Mouse (Mus musculus) left cerebral cortex, adult 9 months (tissue): ENCODE results near the gene Dner.

Source experiments
- DNase-seq, 2 experiments: peaks; one replicate each; pipeline ENCODE4 v3.0.0; 2022; ENCODE audit warnings: low spot score in 2 of 2

Gene Dner

DNA sequence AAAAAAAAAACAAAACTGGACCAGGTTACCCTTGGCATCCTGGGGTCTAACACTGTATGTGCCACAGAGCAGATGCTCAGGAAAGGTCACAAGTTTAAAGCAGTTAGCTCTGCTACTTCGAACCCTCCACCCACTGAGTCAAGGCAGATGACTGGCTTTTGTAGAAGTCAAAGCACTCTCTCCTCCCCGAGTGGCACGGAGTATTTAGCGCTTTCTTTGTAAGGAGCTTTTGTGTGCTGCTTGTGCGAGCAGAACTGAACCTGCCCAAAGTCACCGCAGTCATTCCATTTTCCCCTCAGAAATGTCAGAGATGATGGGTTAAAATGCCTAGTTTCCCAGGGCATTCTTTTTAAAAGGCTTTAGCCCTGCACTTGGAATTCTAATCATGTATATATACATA lies 59.1 kb downstream of the Dner start:
- DNase-seq = no peak

DNA sequence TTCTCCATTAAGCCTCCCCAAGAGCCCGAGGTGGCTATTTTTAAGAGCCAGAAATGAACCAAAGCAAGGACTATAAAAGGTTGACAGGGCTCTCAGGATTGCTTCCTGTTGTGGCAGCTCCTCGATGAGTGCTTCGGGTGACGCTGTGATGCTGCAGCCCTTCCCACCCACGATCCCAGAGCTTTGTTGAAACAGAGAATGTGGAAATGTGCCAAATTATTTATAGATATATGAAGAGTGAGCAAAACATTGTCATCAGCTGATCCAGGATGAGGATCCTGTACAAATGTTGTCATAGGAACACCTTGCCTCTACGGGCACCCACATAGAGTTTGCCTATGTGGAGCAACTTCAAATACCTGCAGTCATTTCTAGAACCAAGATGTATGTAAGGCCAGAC lies 67.8 kb downstream of the Dner start:
- no peak for DNase-seq

DNA sequence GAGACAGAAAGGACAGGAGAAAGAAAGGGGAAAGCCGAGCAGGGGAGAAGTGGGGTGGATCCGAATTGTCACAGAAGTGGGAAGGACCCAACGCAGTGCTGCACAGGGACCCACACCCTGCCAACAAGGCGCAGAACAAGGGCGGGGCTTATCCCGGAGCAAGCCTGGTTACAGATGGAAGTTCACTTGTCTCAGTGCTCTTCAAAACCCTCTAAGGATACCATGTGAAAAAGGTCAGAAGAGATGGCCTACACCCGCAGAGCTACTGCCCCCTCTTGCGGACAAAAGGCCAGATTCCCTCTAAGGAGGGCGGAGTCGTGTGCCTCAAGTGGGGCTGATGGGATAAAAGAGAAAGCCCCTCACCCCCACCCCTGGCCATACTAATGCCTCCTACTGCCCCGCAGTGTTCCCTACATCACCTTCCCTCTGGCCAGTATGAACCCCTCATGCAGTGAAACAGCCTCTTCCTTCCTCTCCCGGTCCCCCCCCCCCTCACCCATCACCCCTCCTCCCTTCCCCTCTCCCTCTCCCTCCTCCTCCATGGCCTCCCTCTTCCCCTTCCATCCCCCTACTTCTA lies 73.0 kb downstream of the Dner start:
- DNase-seq = no peak

DNA sequence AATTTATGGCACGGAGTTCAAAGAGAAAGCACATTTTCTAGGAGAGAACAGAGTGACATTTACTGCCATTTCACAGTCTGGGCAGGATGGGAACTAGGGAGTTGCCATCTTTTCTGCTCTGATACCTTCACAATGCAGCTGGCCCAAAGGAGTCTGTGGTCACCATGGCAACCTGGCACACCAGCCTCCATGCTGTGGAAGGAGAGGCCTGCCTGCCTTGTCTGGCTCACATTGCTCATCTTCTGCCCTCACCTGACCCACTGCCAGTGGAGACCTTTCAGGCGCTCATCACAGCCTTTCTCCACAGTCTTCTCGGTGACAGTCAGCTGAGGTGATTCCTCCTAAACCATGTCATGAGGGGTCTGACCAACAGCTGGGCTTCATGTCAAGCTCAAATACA lies 74.7 kb downstream of the Dner start:
- peak in 1 of 2 experiments; percentile 75 for DNase-seq

DNA sequence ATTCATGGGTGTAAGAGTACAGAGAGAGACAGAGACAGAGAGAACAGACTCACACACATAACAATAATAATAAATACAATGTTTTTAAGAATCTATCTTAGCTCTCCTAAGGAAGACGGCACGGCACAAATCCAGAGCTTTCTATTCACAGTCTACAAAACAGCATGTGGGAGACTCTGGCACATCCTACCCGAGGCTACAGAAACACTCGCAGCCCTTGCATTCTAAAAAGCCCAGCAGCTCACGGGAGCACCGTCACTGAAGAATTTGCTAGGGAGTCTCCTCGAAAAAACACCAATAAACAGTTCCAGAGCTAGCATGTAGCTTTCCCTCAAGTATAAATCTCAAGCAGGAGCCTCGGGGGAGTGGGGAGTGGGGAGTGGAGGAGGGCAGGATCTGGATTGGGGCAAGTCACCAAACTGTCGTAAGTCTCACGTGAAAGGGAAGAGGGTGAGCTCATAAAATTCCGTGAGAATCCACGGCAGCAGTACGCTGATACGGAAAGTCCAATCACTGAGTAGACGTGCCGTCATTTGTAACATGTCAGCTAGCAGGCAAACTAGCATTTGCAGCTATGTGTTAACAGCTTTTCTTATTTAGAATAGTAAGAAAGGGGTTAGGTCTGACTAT lies 76.8 kb downstream of the Dner start:
- peak in 1 of 2 experiments; percentile 79 for DNase-seq

DNA sequence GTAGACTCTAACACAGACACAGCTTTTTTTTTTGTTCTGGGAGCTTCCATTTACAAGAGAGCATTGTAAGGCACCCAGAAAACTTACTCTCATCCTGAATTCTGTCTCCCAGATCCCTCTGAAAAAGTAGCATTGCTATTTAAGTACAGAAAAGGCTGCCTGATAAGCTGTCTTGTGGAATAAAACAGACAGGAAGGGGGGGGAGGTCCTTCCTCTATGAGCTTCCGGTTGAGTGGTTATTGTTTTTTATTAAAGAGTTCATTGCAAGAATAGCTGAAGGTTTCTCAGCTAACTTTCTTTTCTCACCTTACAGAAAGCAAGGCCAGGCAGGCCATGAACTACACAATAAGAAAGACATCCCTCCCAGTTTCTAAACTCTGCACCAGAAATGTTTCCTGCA lies 77.9 kb downstream of the Dner start:
- no peak for DNase-seq

DNA sequence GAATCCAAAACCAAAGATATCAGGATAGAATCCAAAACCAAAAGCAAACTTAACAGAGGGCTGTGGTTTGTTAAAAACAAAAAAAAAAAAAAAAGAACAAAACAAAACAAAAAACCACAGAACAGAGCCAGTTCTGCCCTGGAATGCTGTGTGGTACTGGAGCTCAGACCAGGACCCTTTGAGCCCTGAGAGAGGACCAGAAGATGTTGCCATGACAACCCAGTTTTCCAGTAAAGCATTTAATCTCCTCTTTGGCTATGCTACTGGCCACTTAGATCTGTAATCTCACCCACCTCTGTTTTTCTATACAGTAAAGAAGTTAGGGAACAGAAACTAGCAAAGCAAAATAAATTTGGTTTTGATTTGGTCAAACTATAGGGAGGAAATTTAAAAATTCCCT lies 79.9 kb downstream of the Dner start:
- no peak for DNase-seq

DNA sequence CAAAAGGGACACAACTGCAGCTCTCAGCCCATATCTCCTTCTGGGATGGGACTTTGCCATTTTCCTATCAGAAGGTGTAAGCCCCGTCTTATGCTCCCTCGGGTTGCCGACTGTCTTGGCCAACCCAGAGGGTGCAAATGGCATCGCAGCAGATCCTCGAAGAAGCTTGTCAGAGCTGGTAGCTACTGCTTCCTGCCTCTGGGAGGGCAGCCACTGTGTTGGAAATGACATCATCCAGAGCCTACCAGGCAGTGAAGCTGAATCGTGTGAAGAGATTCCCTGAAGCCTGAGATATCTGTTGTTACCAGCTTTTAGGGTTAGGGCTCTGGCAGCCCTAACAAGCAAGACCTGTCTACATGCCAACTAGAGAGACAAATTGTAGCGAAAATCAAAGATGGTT lies 81.4 kb downstream of the Dner start:
- DNase-seq = no peak

DNA sequence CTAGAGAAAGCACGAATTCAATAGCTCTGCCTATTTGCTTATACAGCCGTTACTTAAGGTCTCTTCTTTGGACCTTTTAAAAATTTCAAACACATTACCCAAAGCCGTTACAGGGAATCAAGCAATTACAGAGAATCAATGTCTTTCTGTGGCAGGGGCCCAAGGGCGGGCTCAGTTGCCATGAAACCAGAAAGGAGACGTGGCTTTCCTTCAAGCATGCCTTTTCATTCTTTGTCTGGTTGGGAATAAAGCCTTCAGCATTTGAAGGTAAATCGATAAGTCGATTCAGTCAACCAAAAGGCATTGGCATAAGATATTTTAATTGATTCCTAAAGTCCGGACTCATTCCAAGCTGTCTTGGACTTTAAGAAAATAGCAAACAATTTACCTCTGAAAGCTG lies 82.9 kb downstream of the Dner start:
- no peak for DNase-seq

DNA sequence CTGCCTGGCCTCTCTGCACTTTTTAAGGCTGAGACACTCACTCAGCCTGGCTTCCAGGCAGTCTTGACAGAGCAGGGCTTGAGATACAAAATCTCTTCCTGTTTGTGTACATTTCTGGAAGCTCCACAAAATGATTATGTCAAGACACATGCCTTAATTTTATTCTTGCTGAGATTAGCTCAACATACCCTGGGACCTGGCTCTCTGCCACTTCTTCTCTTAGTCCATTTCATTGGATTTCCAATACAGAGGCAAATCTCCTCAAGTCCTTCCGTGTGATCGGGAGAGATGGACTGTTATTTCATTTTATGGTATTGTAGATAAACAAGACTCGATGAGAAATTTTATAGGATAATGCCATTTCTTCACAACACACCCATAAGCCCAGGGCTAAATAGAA lies 84.7 kb downstream of the Dner start:
- DNase-seq = no peak

DNA sequence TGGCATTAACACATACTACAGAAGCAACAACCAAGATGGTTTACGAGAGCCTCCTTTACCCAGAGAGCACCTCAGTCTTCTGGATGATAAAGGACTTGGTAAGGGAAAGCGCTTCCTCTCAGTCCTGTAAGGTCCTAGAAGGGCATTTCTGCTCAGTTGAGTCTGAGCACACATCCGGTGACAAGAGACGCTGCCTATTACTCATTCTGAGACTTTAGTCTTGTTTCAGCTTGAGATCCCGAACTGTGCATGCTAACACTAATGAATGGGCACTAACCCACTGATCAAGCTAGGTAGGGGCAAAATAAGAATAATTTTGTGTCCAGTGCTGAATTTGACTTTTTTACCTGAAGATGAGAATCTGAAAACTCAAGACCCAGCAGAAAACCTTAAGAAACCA lies 97.0 kb downstream of the Dner start:
- no peak for DNase-seq

DNA sequence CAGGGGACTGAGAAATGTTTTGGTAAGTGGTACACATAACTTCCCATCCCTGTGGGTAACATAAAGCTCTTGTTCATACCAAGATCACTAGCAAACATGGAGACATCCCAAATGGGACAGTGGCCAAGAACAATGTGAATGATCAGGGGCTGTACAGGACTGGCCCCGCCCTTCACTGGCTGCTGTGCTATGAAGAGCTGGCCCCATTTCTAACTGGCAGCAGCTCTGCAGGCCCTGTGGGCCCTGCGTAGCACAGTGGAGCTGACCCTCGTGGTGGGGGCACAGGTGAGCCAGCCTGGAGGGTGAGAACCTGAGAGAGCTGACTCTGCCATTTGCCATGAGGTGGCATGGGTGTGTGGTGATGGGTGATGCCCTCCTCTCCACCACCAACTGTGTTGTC lies 100.0 kb downstream of the Dner start:
- DNase-seq = no peak

DNA sequence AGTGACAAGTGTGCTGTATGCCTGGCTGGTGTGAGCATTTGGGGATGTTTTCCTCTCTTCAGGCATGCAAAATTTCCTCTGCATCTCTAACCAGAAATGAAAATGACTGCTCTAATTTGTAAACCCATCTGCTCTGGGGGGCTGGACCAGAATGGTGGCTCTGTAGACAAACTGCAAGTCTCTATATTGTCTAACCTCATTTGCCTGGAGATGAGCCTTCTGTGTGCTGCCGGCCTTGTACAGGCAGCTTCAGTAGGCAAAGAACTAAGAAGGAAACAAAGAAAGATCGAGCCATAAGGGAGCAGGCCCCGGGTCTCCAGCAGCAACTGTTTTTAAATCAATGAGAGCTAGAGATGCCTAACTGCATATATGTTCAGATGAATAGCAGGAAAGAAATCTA lies 103.6 kb downstream of the Dner start:
- no peak for DNase-seq

DNA sequence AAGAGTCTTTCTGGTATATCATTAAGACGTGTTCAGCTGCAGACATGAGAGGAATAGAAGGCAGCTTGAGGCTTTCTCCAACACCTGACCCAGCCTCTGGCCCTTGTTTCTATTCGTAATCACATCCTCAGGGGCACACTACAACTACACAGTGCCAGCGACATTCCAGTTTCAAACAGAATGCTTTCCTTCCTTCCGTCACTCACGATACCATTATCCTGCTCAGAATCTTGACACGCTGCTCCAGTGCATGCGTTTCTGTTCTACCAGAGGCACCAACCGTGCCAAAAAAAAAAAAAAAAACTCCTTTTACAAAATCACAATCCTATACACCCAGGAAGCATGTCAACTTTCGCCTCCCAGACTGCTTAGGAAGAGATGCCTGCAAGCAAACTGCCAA lies 105.5 kb downstream of the Dner start:
- no peak for DNase-seq

DNA sequence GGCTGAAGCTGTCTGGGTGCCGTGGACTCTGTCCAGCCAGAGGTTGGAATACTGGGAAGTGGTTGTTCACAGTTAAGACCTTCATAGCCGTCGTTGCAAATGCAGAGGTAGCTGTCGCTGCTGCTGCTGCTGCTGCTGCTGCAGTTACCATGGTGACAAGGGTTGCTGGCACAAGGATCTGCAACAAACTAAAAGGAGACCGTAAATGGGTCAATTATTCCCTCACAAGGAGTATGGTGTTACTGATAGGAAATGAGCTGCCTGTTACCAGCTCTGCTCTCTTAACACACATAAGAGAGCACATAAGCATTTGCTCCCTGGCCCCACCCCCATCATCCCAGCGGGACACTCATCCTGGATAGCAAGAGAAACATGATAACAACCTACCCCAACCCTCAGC lies 110.6 kb downstream of the Dner start:
- DNase-seq = no peak

DNA sequence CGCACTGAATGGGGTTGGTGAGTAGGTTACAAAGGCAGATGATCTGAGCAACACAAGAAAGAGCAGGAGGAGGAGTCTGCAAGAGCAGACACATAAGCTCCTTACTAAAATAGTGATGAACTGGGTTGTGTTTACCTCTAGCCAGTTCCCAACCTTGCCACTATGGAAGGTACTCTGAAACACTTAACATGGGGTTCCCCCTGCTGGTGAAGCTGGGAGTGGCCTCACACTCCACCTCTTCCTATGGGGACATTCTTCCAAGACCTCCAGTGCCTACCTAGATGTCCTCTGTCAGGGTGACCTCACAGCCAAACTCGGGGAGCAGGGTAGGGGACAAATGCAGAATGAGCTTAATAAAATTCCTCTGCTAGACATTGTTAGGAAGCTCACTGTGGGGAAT lies 114.2 kb downstream of the Dner start:
- DNase-seq = peak in 1 of 2 experiments; percentile 80

DNA sequence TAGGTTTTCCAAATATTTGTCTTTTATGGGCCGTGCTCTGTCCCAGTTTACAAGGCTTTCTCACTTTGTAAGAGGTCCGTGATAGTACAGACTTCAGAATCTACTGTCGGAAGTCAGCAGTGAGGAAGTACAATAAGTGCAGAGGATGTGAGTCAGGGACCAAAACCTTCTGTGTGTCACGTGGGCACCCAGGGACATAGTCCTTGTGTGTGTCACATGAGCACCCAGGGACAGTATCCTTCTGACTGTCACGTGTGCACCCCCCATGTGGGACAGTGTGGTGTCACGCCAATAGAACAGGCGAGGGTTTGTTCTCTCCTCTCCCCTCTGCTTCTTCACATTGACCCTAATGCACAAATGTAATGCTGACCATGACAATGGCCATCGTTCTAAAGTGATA lies 134.2 kb downstream of the Dner start:
- peak in 1 of 2 experiments; percentile 24 for DNase-seq

DNA sequence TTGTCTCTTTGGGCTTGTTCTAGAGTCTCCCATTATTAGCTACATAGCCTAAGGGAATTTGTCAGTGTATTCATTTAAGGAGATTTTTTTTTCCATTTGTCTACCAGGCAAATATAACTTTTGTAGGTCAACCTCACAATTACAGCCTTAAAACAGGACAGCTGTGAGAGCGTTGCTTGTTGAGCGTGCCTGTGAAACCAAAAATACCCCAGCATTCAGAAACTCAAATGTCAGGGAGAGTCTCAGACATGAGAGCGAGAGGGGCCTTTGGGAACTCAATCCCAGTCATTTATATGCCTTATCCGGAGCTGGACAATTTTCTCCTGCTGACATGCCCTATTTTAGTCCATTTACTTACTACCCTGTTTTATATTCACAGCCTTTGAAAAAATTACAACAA lies 134.6 kb downstream of the Dner start:
- peak in 1 of 2 experiments; percentile 8 for DNase-seq

DNA sequence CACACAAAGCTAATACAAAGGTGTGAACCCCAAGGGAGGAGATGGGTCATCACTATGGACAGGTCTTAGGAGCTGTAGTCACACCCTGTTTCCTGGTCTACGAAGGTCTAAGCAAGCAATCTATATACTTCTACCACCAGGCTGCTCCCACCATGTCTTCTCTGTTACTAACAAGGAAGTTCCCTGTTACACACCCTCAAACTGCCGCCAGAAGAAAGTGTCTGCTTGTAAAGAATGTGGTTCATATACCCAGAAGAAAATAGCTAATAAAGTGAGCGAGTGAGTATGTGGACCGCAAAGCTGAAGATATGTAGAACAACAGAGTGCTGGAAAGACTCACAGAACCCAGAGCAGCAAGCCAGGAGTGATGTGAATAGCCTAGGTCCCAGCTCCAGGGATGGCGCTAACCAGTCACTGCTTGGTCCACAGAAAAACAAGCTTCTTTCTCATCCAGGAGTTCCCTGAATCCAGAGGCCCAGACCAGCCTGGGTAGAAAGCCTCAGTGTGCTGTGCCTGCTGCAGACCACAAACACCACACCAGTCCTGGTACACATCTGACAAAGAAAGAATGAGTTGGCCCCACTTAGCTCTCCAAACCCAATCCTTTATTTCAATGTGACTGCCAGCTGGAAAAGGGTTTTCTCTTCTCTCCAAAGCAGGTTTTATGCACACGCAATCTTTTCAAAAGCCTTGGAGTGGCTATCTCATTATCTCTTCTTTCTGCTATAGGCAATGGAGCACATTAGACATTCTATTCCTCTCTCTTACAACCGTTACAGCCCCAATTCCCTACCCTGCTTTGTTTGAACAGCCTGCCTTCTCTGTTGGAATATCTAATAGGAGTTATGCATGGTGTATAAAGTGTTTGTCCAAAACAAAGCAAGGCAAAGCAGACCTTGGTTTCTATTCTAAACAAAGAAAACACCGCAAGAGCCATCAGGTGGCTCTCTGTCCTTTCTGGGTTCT lies 139.2 kb downstream of the Dner start:
- DNase-seq = no peak

DNA sequence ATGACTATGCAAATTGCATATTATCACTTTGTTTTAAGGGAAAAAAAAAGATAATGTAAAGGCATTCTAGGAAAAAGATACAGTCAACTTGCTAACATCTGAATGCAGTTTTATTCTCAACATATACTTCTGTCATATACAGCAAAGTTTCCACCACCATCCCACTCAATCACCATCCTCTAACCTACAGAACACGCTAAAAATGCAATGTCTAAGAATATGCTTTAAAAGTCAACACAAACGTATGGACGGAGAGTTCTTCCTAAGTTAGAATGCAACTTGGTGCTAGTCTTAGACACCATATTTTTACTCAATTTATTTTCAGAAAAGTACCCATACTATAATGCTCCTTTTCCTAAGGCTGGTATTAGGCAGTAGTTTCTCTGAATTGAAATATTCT lies 144.0 kb downstream of the Dner start:
- peak in 1 of 2 experiments; percentile 9 for DNase-seq

DNA sequence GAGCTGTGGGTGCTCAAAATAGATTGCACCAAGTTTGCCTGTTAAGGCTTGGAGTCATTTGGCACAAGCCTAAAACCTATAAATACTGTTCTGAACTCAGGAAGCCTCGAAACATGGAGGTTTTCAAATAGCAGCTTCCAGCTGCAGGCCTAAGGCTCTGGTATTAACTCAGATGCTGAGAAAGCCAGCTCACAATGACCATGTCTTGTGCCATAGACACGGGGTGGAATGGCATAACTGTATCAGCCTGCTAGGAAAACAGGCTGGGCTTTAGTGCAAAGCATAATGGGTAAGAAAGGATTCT lies 146.0 kb downstream of the Dner start:
- peak in 1 of 2 experiments; percentile 1 for DNase-seq

DNA sequence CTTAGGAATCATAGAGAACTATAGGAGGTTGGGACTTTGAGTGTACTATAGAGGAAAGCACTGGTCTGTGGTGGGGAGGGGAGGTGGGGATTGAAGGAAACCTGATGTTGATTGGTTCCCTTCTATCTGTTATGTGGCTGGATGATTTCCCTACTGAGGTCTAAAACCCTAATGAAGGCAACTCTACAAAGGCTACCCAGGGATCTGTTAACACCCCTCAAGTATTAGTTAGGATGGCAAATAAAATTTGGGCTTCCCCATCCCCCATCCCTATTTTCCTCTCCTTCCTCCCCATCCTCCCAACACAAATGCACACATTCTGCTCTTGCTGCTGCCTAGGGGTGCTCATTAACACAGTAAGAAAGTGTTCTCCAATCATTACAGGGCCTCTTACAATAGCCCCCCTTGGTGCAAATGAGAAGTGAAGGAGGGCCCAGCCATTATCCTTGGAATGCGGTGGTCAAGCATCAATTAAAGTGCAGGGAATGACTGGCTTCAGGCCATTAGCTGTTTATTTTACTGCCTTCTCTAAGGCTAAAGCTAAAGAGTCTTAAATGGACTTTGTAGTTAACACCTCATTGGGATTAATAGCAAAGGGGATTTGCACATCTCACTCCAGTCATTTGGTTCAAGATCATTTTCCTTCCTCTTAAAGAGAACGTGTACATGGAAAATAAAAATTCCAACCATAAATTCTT lies 146.5 kb downstream of the Dner start:
- DNase-seq = peak in 1 of 2 experiments; percentile 1
